Mouse (Mus musculus) erythroblast, embryonic 14.5 days (primary cell): ENCODE results near the gene Gabrg1. TPM values are rescaled to one million over a fixed set of nuclear protein-coding genes. Genes with fewer than 3 reads are reported as not detected.

ENCODE experiments used
- H3K27me3 ChIP-seq: 2 replicates; pipeline ENCODE4 v1.6.1; 2012; ENCODE audit warnings: inconsistent platforms; ENCODE audit not compliant: control insufficient read depth
- H3K36me3 ChIP-seq: 2 replicates; pipeline ENCODE4 v1.6.1; 2012; ENCODE audit warnings: mild to moderate bottlenecking, inconsistent platforms; ENCODE audit not compliant: control insufficient read depth
- H3K4me1 ChIP-seq: 2 replicates; pipeline ENCODE4 v1.6.1; 2012; ENCODE audit warnings: inconsistent platforms; ENCODE audit not compliant: control insufficient read depth
- H3K4me3 ChIP-seq: replicated peaks from 2 replicates; pipeline ENCODE3; 2012; ENCODE audit warnings: moderate library complexity, mild to moderate bottlenecking, inconsistent platforms
- H3K9me3 ChIP-seq: 2 replicates; pipeline ENCODE4 v1.6.1; 2012; ENCODE audit warnings: low read length, inconsistent platforms, mixed read lengths; ENCODE audit not compliant: control insufficient read depth
- GATA1 ChIP-seq: IDR thresholded peaks from 2 replicates; pipeline ENCODE4 v1.6.1; 2012; ENCODE audit warnings: low read length, inconsistent platforms, mixed read lengths
- TAL1 ChIP-seq: IDR thresholded peaks from 3 replicates; pipeline ENCODE4 v1.6.1; 2012; ENCODE audit warnings: low read length, inconsistent platforms, mixed read lengths
- polyA plus RNA-seq: library from polyadenylated mRNA; stranded (reverse); fragments of >175 nt; gene quantifications from 2 replicates; pipeline ENCODE4 v1.2.3, GENCODE M21; 2012

The Gabrg1 gene
- not detected in 2 replicates for polyA plus RNA-seq

DNA sequence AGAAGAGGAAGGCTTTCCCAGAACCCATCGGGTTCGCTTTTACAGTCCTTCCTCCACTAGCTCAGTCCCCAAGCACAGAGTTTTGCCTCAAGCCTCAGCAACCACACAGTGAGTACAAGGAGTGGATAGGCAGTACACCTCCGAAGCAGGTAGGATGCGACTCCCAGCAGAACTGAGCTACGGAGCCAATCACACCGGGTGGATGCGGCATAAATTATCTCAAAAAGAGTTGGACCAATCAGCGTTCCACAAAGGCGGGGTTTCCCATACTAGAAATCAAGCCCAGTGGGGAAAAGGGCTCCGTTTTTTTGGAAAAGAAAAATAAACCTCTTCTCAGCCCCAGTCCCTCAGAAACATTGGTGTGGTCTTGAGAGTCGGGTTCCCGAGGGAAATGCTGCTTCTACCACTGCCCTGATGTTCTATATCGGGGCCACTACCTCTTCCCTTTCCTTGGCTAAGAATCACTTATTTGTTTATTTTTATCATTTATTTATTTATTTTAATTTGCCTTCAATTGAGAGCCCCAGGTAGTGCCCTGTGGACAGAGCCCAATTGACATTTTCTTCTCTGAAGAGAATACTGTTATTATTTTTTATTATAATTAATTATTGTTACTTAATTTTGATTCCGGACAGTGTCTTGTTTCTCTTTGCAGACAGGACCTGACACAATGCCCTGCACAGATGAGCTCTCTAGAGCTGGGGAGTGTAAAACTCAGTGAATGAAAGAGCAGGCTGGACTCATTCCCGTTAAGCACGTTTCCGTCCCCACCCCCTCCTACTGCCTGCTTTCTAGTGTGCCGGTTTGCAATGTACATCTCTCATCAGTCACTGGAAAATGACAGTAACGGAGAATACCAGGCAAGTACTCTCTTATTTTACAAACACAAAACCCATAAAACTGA lies at the start of gene Gabrg1:
Gene Gabrg1, minus strand, starts transcription at position 426 of the 904 bp plus-strand sequence.
- TF ChIP-seq TAL1 (no peak), GATA1 (no peak)
- Histone ChIP-seq H3K4me3 (no peak within 1 kb of the TSS), H3K27me3 (no peaks in the 10 kb centered on the region; the same call in 1 of the 2 replicates)

DNA sequence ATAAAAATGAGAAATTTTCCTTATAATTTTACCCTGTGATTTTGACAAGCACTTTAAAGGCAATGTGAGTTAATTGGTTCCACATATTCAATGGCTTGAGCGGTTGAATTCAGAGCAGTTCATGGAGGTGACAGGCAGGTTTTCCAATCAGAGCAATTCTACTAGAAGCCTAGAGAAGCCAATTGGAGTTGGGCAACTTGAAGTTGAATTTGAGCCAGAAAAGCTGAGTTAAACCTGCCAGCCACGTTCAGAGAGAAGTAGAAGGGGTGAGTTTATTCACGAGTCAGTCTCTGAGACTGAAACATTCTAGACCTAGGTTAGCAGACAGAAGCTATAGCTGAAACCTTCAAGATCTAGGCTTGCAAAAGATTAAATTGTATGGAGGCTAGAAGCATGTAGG lies 41.6 kb upstream of the Gabrg1 start:
- no peak overlapping the region for H3K4me3 ChIP-seq
- H3K9me3 ChIP-seq = no peaks in the 10 kb centered on the region
- H3K36me3 ChIP-seq = no peaks in the 10 kb centered on the region
- H3K4me1 ChIP-seq = no peaks in the 10 kb centered on the region
- no peaks in the 10 kb centered on the region for H3K27me3 ChIP-seq
- TF ChIP-seq TAL1 = no peak
- no peak for TF ChIP-seq GATA1

More for the DNA sequence above, at the start of gene Gabrg1:
- Histone ChIP-seq H3K4me1 (no peaks in the 10 kb centered on the region), H3K9me3 (no peaks in the 10 kb centered on the region; the same call in 1 of the 2 replicates), H3K36me3 (no peaks in the 10 kb centered on the region)

GRCm38 (mm10) chr5:70870081-70870480 lies 27.7 kb upstream of the Gabrg1 start:
- TF ChIP-seq GATA1 (no peak), TAL1 (no peak)
- Histone ChIP-seq H3K9me3 (peaks cover 4% of the 10 kb centered on the region), H3K27me3 (no peaks in the 10 kb centered on the region), H3K36me3 (no peaks in the 10 kb centered on the region), H3K4me3 (no peak overlapping the region), H3K4me1 (no peaks in the 10 kb centered on the region)

DNA sequence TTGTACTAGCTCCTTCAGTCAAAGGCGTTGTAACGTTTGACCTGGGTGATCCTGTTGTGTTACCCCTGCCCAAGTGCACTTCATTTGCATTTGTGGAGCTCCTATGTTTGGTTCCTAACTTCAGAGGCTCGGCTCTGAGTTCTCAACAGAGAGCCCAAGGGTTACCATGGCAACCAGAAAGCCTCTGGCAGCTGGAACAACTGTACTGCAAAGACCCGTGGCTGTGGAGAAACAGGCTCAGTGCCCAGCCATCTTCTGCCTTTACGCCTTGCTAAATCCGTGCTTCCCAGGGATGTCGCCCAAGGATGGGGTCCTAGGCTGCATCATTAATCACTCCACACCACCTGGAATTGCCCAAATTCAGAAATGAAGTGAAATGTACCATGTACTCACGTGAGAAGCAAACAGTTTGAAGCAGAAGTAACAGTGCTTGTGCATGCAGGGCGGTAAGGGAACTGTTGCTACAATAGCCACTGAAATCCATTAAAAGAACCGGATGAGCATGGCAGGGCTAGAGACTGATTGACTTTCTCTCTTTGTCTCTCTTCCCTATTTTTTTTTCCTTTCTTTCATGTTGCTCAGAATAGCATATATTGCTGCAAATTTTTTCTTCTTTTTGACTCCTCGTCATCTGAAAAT lies 798 bp upstream of the Gabrg1 start:
- Histone ChIP-seq H3K4me1 (no peaks in the 10 kb centered on the region), H3K4me3 (no peak overlapping the region), H3K27me3 (no peaks in the 10 kb centered on the region; the same call in 1 of the 2 replicates), H3K36me3 (no peaks in the 10 kb centered on the region), H3K9me3 (no peaks in the 10 kb centered on the region; the same call in 1 of the 2 replicates)
- TF ChIP-seq GATA1 = no peak
- TF ChIP-seq TAL1 = no peak

DNA sequence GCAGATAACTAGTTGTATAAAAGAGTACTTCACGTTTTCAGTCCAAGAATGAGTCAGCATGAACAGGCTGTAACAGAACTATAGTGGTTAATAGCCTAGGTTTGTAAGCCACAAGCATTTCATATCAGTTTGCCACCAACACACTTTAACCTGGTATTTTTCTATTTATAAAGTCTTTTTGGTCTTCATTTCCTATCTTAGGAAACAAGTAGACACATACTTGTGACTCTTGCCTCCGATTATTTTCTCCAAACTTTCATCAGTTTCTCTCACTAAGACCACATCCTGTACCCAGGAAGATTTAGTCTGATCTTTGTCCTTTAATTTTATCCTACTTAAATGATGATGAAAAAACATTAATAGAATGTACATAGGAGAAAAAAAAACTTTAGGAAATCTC lies 23.7 kb downstream of the Gabrg1 start:
- no peak for TF ChIP-seq GATA1
- Histone ChIP-seq H3K27me3 (no peaks in the 10 kb centered on the region), H3K36me3 (no peaks in the 10 kb centered on the region), H3K4me3 (no peak overlapping the region), H3K4me1 (no peaks in the 10 kb centered on the region), H3K9me3 (no peaks in the 10 kb centered on the region)

GRCm38 (mm10) chr5:70736156-70736555 lies 106.3 kb downstream of the Gabrg1 start:
- Histone ChIP-seq H3K27me3 (no peaks in the 10 kb centered on the region), H3K9me3 (no peaks in the 10 kb centered on the region), H3K4me1 (no peaks in the 10 kb centered on the region), H3K36me3 (no peaks in the 10 kb centered on the region), H3K4me3 (no peak overlapping the region)
- no peak for TF ChIP-seq TAL1
- no peak for TF ChIP-seq GATA1

DNA sequence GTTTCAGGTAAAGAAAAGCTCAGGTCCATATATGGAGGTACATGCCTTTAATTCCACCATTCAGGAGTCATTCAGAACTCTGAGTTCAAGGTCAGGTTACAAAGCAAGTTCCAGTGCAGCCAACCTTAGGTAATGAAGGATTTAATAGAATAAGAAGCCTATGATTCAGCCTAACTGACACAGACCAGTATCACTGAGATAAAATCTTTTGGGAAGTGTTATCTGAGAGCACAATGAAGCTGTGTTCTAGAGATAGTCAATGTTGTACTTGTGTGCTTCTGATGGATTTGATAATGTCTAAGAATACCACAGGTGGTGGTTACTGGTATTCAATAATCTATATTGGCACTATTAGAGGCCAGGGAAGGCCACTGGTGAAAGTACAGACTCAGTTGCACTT lies 138.1 kb downstream of the Gabrg1 start:
- no peaks in the 10 kb centered on the region for H3K9me3 ChIP-seq
- no peaks in the 10 kb centered on the region for H3K27me3 ChIP-seq
- H3K36me3 ChIP-seq = no peaks in the 10 kb centered on the region
- TF ChIP-seq TAL1 (no peak), GATA1 (no peak)
- no peaks in the 10 kb centered on the region for H3K4me1 ChIP-seq
- no peak overlapping the region for H3K4me3 ChIP-seq
